Mouse (Mus musculus) stomach, postnatal 0 days (tissue): ENCODE results near the gene Gm28308.

Experiments used
- CTCF ChIP-seq: IDR thresholded peaks from 2 replicates; pipeline ENCODE4 v1.5.1; 2016; ENCODE audit warnings: antibody characterized with exemption, low read depth, mild to moderate bottlenecking, moderate library complexity
- EP300 ChIP-seq: optimal IDR thresholded peaks from 2 replicates; pipeline ENCODE3; 2016; ENCODE audit warnings: antibody characterized with exemption

- TF ChIP-seq CTCF (no peak), EP300 (no peak)
Measured at GRCm38 (mm10) chr6:52205221-52205620, 7.9 kb downstream of the Gm28308 start.
